Mouse (Mus musculus) liver, postnatal 0 days (tissue): ENCODE measurements around the gene Itgb2l. TPM values are rescaled to one million over a fixed set of nuclear protein-coding genes. Genes with fewer than 3 reads are reported as not detected.
A peak's percentile ranks its signal among the peaks of the same experiment; 100 is the strongest.
"Not testable (repeated sequence)": the region's sequence is repeated elsewhere in the genome, so short reads cannot be mapped to it uniquely, and the experiment has no call there.

Experiments
- ATAC-seq: fragments of 200-750 bp; cut with Nextera tagmentation; 2 replicates; pipeline ENCODE4 v1.8.0; 2017; ENCODE audit warnings: mild to moderate bottlenecking, moderate library complexity
- DNase-seq: peaks from one replicate; pipeline ENCODE4 v3.0.0-alpha.2; 2016
- H3K27ac ChIP-seq: fragments of 300-500 bp; sonication (generic); 2 replicates; pipeline ENCODE4 v1.5.1; 2014; ENCODE audit warnings: antibody characterized with exemption, moderate library complexity, mild to moderate bottlenecking, low read depth
- H3K27me3 ChIP-seq: fragments of 300-500 bp; sonication (generic); 2 replicates; pipeline ENCODE4 v1.6.1; 2014; ENCODE audit warnings: low read length, control low read depth, mixed read lengths; ENCODE audit not compliant: insufficient read depth
- H3K36me3 ChIP-seq: fragments of 300-500 bp; sonication (generic); replicated peaks from 2 replicates; pipeline ENCODE4 v1.6.1; 2014; ENCODE audit warnings: mild to moderate bottlenecking, control low read depth, low read length, moderate library complexity, mixed read lengths; ENCODE audit not compliant: insufficient read depth
- H3K4me1 ChIP-seq: fragments of 300-500 bp; sonication (generic); 2 replicates; pipeline ENCODE4 v1.6.1; 2014; ENCODE audit warnings: antibody characterized with exemption, mild to moderate bottlenecking, control low read depth; ENCODE audit not compliant: insufficient read depth
- H3K4me2 ChIP-seq: fragments of 300-500 bp; sonication (generic); 2 replicates; pipeline ENCODE4 v1.6.1; 2014; ENCODE audit warnings: low read depth, mild to moderate bottlenecking, low read length, moderate library complexity, mixed read lengths
- H3K4me3 ChIP-seq: fragments of 300-500 bp; sonication (generic); 2 replicates; pipeline ENCODE4 v1.5.1; 2014; ENCODE audit warnings: low read depth, low read length
- H3K9ac ChIP-seq: fragments of 300-500 bp; sonication (generic); replicated peaks from 2 replicates; pipeline ENCODE4 v1.6.1; 2014; ENCODE audit warnings: mild to moderate bottlenecking, moderate library complexity
- H3K9me3 ChIP-seq: fragments of 300-500 bp; sonication (generic); 2 replicates; pipeline ENCODE4 v1.6.1; 2016; ENCODE audit warnings: mild to moderate bottlenecking, control low read depth, low read length, mixed read lengths
- CTCF ChIP-seq: sonication (generic); IDR thresholded peaks from 2 replicates; pipeline ENCODE4 v1.5.1; 2016; ENCODE audit warnings: antibody characterized with exemption, low read depth
- EP300 ChIP-seq: IDR thresholded peaks from 2 replicates; pipeline ENCODE4 v1.6.1; 2016; ENCODE audit warnings: antibody characterized with exemption, low read depth, mild to moderate bottlenecking
- WGBS: fragments of 180-500 bp; shearing (Covaris S2); extraction: QIAGEN DNeasy Blood & Tissue Kit; methylation state at CpG from one replicate; pipeline ENCODE4 v1.1.7; 2014; ENCODE audit not compliant: insufficient replicate concordance; 5-methylcytosine and 5-hydroxymethylcytosine counted together
- polyA plus RNA-seq: library from polyadenylated mRNA; unstranded; fragments of >200 nt; fragmentation: Nextera tagmentation; extraction: Ambion mirVana; gene quantifications from 2 replicates; pipeline ENCODE4 v1.2.1, GENCODE M21; 2015

Gene Itgb2l
- polyA plus RNA-seq, 1 experiment from 2014 or later, result 10.0 TPM

- DNase-seq (no peak), ATAC-seq (no peak)
- Histone ChIP-seq H3K27me3 (no peaks in the 10 kb centered on the region), H3K27ac (no peak overlapping the region), H3K4me3 (no peak overlapping the region), H3K9me3 (no peaks in the 10 kb centered on the region), H3K4me1 (no peaks in the 10 kb centered on the region), H3K36me3 (no peaks in the 10 kb centered on the region), H3K9ac (no peak overlapping the region), H3K4me2 (no peak overlapping the region)
- WGBS, result 75% methylated on average over 5 of the region's 5 CpGs
- TF ChIP-seq CTCF, result no peak
- TF ChIP-seq EP300, result no peak
Observed at GRCm38 (mm10) chr16:96457612-96458011, 14.2 kb upstream of the Itgb2l start.

GRCm38 (mm10) chr16:96454086-96454485 is 10.7 kb upstream of the Itgb2l start:
- Histone ChIP-seq H3K4me1 (no peaks in the 10 kb centered on the region), H3K9me3 (no peaks in the 10 kb centered on the region), H3K4me2 (no peak overlapping the region), H3K27ac (no peak overlapping the region), H3K27me3 (no peaks in the 10 kb centered on the region), H3K4me3 (no peak overlapping the region), H3K36me3 (no peaks in the 10 kb centered on the region), H3K9ac (no peak overlapping the region)
- TF ChIP-seq CTCF (no peak), EP300 (no peak)
- no peak for DNase-seq
- no peak for ATAC-seq

GRCm38 (mm10) chr16:96450871-96451270 is 7.5 kb upstream of the Itgb2l start:
- not testable (repeated sequence) for H3K4me1 ChIP-seq, H3K36me3 ChIP-seq, H3K4me3 ChIP-seq, H3K9ac ChIP-seq, H3K27me3 ChIP-seq, ATAC-seq, H3K9me3 ChIP-seq, H3K27ac ChIP-seq, DNase-seq, H3K4me2 ChIP-seq
- 91% methylated on average over 12 of the region's 16 CpGs for WGBS

- H3K27me3 ChIP-seq, result no peaks in the 10 kb centered on the region
- WGBS, result 69% methylated on average over 3 of the region's 3 CpGs
- ATAC-seq, result no peak
- no peaks in the 10 kb centered on the region for H3K36me3 ChIP-seq
- H3K9ac ChIP-seq, result no peak overlapping the region
- no peaks in the 10 kb centered on the region for H3K4me1 ChIP-seq
- H3K4me3 ChIP-seq, result peak overlapping the region; percentile 27
- H3K27ac ChIP-seq, result no peak overlapping the region
- DNase-seq, result no peak
- TF ChIP-seq EP300, result no peak
- no peak for TF ChIP-seq CTCF
- no peaks in the 10 kb centered on the region for H3K9me3 ChIP-seq
- H3K4me2 ChIP-seq, result peak overlapping the region; percentile 35
Observed at GRCm38 (mm10) chr16:96441826-96442225, 1.6 kb downstream of the Itgb2l start.

- H3K4me1 ChIP-seq, result no peaks in the 10 kb centered on the region
- DNase-seq (no peak), ATAC-seq (no peak)
- no peak overlapping the region for H3K9ac ChIP-seq
- no peak overlapping the region for H3K27ac ChIP-seq
- 79% methylated on average over 8 of the region's 8 CpGs for WGBS
- 0 out of 2 replicates have a peak overlapping the region, but pooled peaks have one; percentile 6 for H3K4me3 ChIP-seq
- H3K9me3 ChIP-seq, result no peaks in the 10 kb centered on the region
- no peaks in the 10 kb centered on the region for H3K27me3 ChIP-seq
- TF ChIP-seq CTCF (no peak), EP300 (no peak)
- H3K4me2 ChIP-seq, result no peak overlapping the region; the same call in 1 of the 2 replicates
- no peaks in the 10 kb centered on the region for H3K36me3 ChIP-seq
Observed at GRCm38 (mm10) chr16:96440871-96441270, 2.5 kb downstream of the Itgb2l start.

- H3K4me1 ChIP-seq, result no peaks in the 10 kb centered on the region
- DNase-seq, result peak; percentile 37
- WGBS, result 23% methylated on average over 4 of the region's 4 CpGs
- TF ChIP-seq EP300, result no peak; the same call in 1 of the 2 replicates
- no peak for TF ChIP-seq CTCF
- no peaks in the 10 kb centered on the region for H3K27me3 ChIP-seq
- peak; percentile 65 for ATAC-seq
- peak overlapping the region; percentile 32; the same call in 1 of the 2 replicates for H3K4me2 ChIP-seq
- no peak overlapping the region for H3K9ac ChIP-seq
- peak overlapping the region; percentile 44; the same call in 1 of the 2 replicates for H3K27ac ChIP-seq
- H3K4me3 ChIP-seq, result no peak overlapping the region
- no peaks in the 10 kb centered on the region for H3K9me3 ChIP-seq
- no peaks in the 10 kb centered on the region for H3K36me3 ChIP-seq
Observed at GRCm38 (mm10) chr16:96439682-96440081, 3.7 kb downstream of the Itgb2l start.

GRCm38 (mm10) chr16:96438946-96439345 is 4.5 kb downstream of the Itgb2l start:
- H3K9ac ChIP-seq, result no peak overlapping the region
- H3K4me1 ChIP-seq, result no peaks in the 10 kb centered on the region
- no peak overlapping the region for H3K27ac ChIP-seq
- H3K4me2 ChIP-seq, result peak overlapping the region; percentile 32
- no peak overlapping the region for H3K4me3 ChIP-seq
- 76% methylated on average over 5 of the region's 5 CpGs for WGBS
- no peaks in the 10 kb centered on the region for H3K36me3 ChIP-seq
- no peaks in the 10 kb centered on the region for H3K27me3 ChIP-seq
- no peak for DNase-seq
- no peak for TF ChIP-seq CTCF
- no peak for TF ChIP-seq EP300
- ATAC-seq, result no peak
- H3K9me3 ChIP-seq, result no peaks in the 10 kb centered on the region
